Mouse (Mus musculus) embryonic facial prominence, embryonic 11.5 days (tissue): Measurements from ENCODE around the gene AI182371. TPM values are rescaled to one million over a fixed set of nuclear protein-coding genes. Genes with fewer than 3 reads are reported as not detected.

ENCODE experiments used
- ATAC-seq: fragments of 200-750 bp; cut with Nextera tagmentation; replicated peaks from 2 replicates; pipeline ENCODE4 v1.8.0; 2017; ENCODE audit warnings: low read depth; ENCODE audit not compliant: insufficient number of reproducible peaks, low FRiP score, low TSS enrichment
- DNase-seq: peaks from one replicate; pipeline ENCODE4 v3.0.0-alpha.2; 2015; ENCODE audit warnings: low spot score
- H3K27ac ChIP-seq: fragments of 300-500 bp; sonication (generic); replicated peaks from 2 replicates; pipeline ENCODE4 v1.5.1; 2014; ENCODE audit warnings: mild to moderate bottlenecking, low read depth, low read length, control low read depth
- H3K27me3 ChIP-seq: fragments of 300-500 bp; sonication (generic); 2 replicates; pipeline ENCODE4 v1.6.1; 2014; ENCODE audit warnings: mild to moderate bottlenecking, low read length, moderate library complexity, mixed read lengths; ENCODE audit not compliant: control insufficient read depth, insufficient read depth
- H3K36me3 ChIP-seq: fragments of 300-500 bp; sonication (generic); replicated peaks from 2 replicates; pipeline ENCODE4 v1.6.1; 2014; ENCODE audit warnings: low read depth, mild to moderate bottlenecking, low read length, moderate library complexity, mixed read lengths; ENCODE audit not compliant: control insufficient read depth, insufficient read depth
- H3K4me1 ChIP-seq: fragments of 300-500 bp; sonication (generic); 2 replicates; pipeline ENCODE4 v1.6.1; 2014; ENCODE audit warnings: low read length, mixed read lengths; ENCODE audit not compliant: control insufficient read depth, insufficient read depth
- H3K4me2 ChIP-seq: fragments of 300-500 bp; sonication (generic); 2 replicates; pipeline ENCODE4 v1.6.1; 2014; ENCODE audit warnings: low read depth, mild to moderate bottlenecking, control low read depth, low read length, moderate library complexity
- H3K4me3 ChIP-seq: fragments of 300-500 bp; sonication (generic); 2 replicates; pipeline ENCODE4 v1.5.1; 2014; ENCODE audit warnings: low read depth, low read length, control low read depth
- H3K9ac ChIP-seq: fragments of 300-500 bp; sonication (generic); replicated peaks from 2 replicates; pipeline ENCODE4 v1.6.1; 2014; ENCODE audit warnings: mild to moderate bottlenecking, control low read depth, low read length
- H3K9me3 ChIP-seq: fragments of 300-500 bp; sonication (generic); replicated peaks from 2 replicates; pipeline ENCODE4 v1.6.1; 2016; ENCODE audit warnings: mild to moderate bottlenecking, low read length, inconsistent platforms, mixed read lengths; ENCODE audit not compliant: control insufficient read depth
- WGBS: fragments of 180-500 bp; shearing (Covaris S2); extraction: QIAGEN DNeasy Blood & Tissue Kit; methylation state at CpG from one replicate; pipeline ENCODE4 v1.1.7; 2014; 5-methylcytosine and 5-hydroxymethylcytosine counted together
- polyA plus RNA-seq: library from polyadenylated mRNA; unstranded; fragments of >200 nt; fragmentation: Nextera tagmentation; extraction: Ambion mirVana; gene quantifications from 2 replicates; pipeline ENCODE4 v1.2.1, GENCODE M21; 2014

The AI182371 gene
- polyA plus RNA-seq, 1 experiment from 2014 or later, result 0.13 TPM

GRCm38 (mm10) chr2:35048851-35049250 is 52.5 kb downstream of the AI182371 start:
- DNase-seq, result peak; percentile 45
- H3K9me3 ChIP-seq, result no peaks in the 10 kb centered on the region
- ATAC-seq, result no peak
- WGBS, result 38% methylated on average over 5 of the region's 5 CpGs
- no peaks in the 10 kb centered on the region for H3K36me3 ChIP-seq
- no peak overlapping the region for H3K4me3 ChIP-seq
- H3K27ac ChIP-seq, result no peak overlapping the region
- H3K27me3 ChIP-seq, result no peaks in the 10 kb centered on the region
- H3K9ac ChIP-seq, result no peak overlapping the region
- H3K4me2 ChIP-seq, result no peak overlapping the region
- H3K4me1 ChIP-seq, result no peaks in the 10 kb centered on the region

GRCm38 (mm10) chr2:35044956-35045355 is 56.4 kb downstream of the AI182371 start:
- H3K4me2 ChIP-seq, result no peak overlapping the region
- H3K9me3 ChIP-seq, result no peaks in the 10 kb centered on the region
- no peak overlapping the region for H3K4me3 ChIP-seq
- no peaks in the 10 kb centered on the region for H3K4me1 ChIP-seq
- 67% methylated on average over 2 of the region's 2 CpGs for WGBS
- DNase-seq, result peak; percentile 72
- H3K27ac ChIP-seq, result no peak overlapping the region
- H3K36me3 ChIP-seq, result no peaks in the 10 kb centered on the region
- no peak overlapping the region for H3K9ac ChIP-seq
- ATAC-seq, result no peak
- H3K27me3 ChIP-seq, result no peaks in the 10 kb centered on the region

- DNase-seq, result no peak
- Histone ChIP-seq H3K27me3 (no peaks in the 10 kb centered on the region), H3K4me2 (no peak overlapping the region), H3K36me3 (no peaks in the 10 kb centered on the region), H3K27ac (no peak overlapping the region), H3K9ac (no peak overlapping the region), H3K4me3 (no peak overlapping the region), H3K9me3 (no peaks in the 10 kb centered on the region), H3K4me1 (no peaks in the 10 kb centered on the region)
- 88% methylated on average over 9 of the region's 9 CpGs for WGBS
- ATAC-seq, result no peak
Measured at GRCm38 (mm10) chr2:35038580-35039375, 62.6 kb downstream of the AI182371 start.

Other genes with a start within 250 kb of the AI182371 start
- 0.15 and 0.32 TPM in 2 replicates for gene Cutal, start 227.1 kb downstream of the AI182371 start, polyA plus RNA-seq
- gene Psmd5, start 226.6 kb downstream of the AI182371 start, polyA plus RNA-seq, result 114 and 128 TPM in 2 replicates
- gene Phf19, start 187.5 kb downstream of the AI182371 start, polyA plus RNA-seq, result 2.2 and 2.3 TPM in 2 replicates
- gene Traf1, start 139.8 kb downstream of the AI182371 start, polyA plus RNA-seq, result 0.35 and 1.1 TPM in 2 replicates
- gene Hc, start 40.1 kb downstream of the AI182371 start, polyA plus RNA-seq, result 0.38 TPM in 1 of 2 replicates, not detected in the other
- gene Cntrl, start 7.9 kb upstream of the AI182371 start, polyA plus RNA-seq, result 31.3 and 32.7 TPM in 2 replicates
- gene Rab14, start 99.6 kb upstream of the AI182371 start, polyA plus RNA-seq, result 246 and 247 TPM in 2 replicates
- 50.1 and 51.7 TPM in 2 replicates for gene Gsn, start 154.8 kb upstream of the AI182371 start, polyA plus RNA-seq
- 22.7 and 23.1 TPM in 2 replicates for gene Stom, start 235.4 kb upstream of the AI182371 start, polyA plus RNA-seq